Mouse (Mus musculus) testis, adult 10 weeks (tissue): ENCODE results near the gene Myl10. TPM values are rescaled to one million over a fixed set of nuclear protein-coding genes. Genes with fewer than 3 reads are reported as not detected.

Experiments used
- polyA plus RNA-seq: library from polyadenylated mRNA; stranded (reverse); fragments of 350-450 nt; fragmentation: Illumina TruSeq; extraction: RNeasy Lipid Tissue Mini Kit (QIAGEN cat#74804); gene quantifications from one replicate; pipeline ENCODE4 v1.2.3, GENCODE M21; 2014; ENCODE audit warnings: low read depth, low replicate concordance

Gene Myl10
- 67.6 TPM for polyA plus RNA-seq

GRCm38 (mm10) chr5:136692784-136693183 lies at the start of gene Myl10:
Gene Myl10, plus strand, starts transcription at chr5:136693146.

Other genes with a start within 250 kb of the Myl10 start
- 75.8 TPM for gene Cux1, start 125.7 kb upstream of the Myl10 start, polyA plus RNA-seq
- gene Col26a1, start 190.1 kb downstream of the Myl10 start, polyA plus RNA-seq: 1.3 TPM
- 51.1 TPM for gene Ift22, start 215.0 kb downstream of the Myl10 start, polyA plus RNA-seq